Mouse (Mus musculus) erythroid progenitor cell, adult 5-6 weeks (primary cell): Measurements from ENCODE around the gene Gfpt2. TPM values are rescaled to one million over a fixed set of nuclear protein-coding genes. Genes with fewer than 3 reads are reported as not detected.
"Not testable (repeated sequence)": the region's sequence is repeated elsewhere in the genome, so short reads cannot be mapped to it uniquely, and the experiment has no call there.

ENCODE experiments used
- ATAC-seq: replicated peaks from 2 replicates; pipeline ENCODE4 v1.8.0; 2016; ENCODE audit warnings: moderate number of reproducible peaks, mild to moderate bottlenecking, moderate TSS enrichment, inconsistent platforms; ENCODE audit not compliant: poor library complexity, low FRiP score, severe bottlenecking
- total RNA-seq, 2 experiments: library from RNA; stranded (forward) in 1 of 2; stranded (reverse) in 1 of 2; fragments of 150-400 nt in 1 of 2; fragments of 186-747, 209-891 nt in 1 of 2; gene quantifications; 2 replicates each; pipeline versions ENCODE4 v1.2.3 to v1.2.4; 2015 to 2017; ENCODE audit warnings: low replicate concordance in 2 of 2

The Gfpt2 gene
- total RNA-seq (2015; ENCODE audit: low replicate concordance): 0.72 TPM in 1 of 2 replicates, not detected in the other
- total RNA-seq (2017; ENCODE audit: low replicate concordance): not detected in 2 replicates

DNA sequence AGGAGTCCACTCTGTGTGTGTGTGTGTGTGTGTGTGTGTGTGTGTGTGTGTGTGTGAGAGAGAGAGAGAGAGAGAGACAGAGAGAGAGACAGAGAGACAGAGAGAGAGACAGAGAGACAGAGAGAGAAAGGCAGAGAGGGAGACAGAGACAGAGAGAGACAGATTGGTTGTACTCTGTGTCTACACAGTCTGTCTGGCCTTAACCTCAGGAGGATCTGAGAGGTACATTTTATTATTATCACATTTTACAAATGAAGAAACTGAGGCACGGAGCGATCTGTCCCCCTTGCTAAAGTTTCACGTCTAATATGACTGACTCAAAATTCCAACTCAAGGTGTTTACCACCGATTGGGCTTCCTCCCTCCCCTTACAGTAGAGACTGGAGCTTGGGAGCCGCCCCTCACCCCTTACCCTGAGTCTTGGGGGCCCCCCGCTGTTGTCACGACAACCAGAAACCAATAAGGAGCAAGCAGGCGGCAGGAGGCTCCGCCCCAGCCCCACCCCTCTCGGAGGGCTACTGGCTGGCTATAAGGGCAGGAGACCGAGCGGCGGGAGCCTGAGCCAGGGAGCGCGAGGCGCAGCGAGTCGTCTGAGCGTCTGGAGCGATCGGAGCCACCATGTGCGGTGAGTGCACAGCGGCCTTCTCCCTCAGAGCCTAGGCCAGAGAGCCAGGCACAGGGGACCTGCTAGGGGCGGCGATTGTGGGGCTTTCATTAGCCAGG is at the start of gene Gfpt2:
Gene Gfpt2, plus strand, starts transcription at position 560 of the 723 bp plus-strand sequence.
- no peak for ATAC-seq

DNA sequence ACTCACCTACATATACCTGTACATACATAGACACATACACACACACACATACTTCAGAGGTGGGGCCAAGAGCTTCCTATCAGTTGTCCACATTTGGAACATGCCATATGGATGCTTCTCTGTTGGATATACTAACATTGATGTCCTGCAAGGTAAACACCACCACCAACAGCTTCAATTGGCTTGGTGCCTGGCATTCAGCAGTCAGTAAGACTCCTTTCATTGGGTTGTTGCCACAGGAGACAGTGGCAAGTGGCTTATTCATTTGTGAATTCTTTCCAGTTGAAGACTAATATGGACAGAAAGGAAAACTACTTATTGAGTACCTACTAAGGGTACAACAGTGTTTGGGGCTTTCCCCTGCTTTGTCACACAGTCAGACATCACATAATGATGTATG is 49.0 kb upstream of the Gfpt2 start:
- no peak for ATAC-seq

DNA sequence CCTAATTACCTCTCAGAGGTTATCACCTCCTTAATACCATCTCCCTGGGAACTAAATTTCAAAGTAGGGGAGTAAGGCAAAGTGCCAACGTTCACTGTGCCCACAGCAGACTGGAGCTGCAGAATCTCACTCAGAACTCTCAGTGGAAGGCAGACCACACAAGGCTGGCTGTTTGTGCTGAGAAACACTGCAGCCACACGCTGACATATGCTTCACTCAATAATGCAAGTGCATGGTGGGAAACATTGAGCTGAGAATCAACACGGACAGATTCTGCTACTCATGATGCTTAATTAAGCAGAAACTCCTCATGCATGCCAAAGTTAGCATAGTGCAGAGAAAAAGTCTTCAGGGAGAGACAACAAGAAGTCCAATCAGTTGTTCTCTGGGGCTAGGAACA is 48.1 kb upstream of the Gfpt2 start:
- no peak for ATAC-seq

DNA sequence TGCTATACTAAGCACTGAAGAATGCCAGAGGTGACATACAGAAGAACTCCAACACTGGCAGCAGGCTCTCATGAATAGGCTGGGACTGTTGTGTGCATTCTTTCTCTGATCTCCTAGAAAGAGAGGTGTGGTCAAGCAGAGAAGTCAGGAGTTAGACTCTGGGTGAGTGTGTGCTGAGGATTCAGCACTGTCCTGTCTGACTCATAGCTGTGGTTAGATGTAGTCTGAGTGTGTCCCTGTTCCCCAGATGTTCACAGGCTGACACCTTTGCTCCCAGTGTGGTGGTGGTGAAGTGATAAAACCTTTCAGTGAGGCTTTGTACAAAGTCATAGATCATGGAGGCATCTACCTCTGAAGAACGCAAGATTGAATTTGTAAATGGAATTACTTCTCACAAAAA is 47.2 kb upstream of the Gfpt2 start:
- ATAC-seq: no peak

DNA sequence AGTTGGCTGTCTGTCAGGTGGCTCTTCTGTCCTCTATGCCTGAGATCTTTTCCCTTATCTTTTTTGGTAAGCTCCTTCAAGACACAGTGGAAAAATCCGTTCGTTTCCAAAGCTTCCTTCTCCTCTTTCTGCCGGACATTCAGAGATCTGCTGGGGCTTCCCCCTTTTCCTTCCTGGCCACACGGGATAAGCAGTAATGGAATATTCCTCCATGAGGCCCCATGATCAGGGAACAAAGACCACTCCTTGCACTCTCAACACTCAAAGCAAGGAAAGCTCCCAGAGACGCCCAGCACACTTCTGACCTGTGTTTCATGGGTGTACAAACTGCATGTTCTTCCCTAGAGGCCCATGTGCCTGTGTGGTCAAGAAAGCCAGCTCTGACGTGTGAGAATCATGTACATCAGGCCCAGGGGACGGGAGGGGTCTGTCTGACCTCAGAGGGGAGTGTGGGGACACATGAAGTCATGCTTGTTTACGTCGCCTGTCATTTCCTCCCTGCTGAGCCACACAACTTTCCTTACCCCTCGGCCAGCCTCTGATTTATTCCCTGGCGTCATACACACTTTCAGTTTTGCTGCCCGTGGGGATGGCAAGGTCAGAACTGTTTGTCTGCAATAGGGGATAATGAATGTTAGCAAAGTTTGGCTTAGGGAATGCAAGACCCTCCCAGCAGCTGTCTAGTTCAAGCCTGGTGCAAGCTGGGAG is 38.9 kb upstream of the Gfpt2 start:
- no peak for ATAC-seq

DNA sequence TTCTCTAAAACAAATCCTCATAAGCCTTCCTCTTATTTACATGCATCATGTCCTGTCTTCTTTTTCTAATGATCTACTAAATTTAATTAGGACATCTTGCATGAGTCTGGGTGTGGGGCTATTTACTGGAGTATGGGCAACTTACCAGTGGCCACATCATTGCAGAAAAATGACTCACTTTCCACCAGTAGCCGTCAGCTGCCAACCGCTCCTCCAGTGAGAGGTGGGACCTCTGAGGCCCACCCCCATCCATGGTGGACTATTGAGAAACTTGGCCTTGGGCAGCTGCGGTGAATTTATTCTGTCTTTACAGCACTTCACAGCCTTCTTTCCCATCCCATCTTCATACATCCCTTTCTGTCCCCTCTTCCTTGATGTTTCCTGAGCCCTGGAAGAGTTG is 35.9 kb upstream of the Gfpt2 start:
- ATAC-seq: no peak

DNA sequence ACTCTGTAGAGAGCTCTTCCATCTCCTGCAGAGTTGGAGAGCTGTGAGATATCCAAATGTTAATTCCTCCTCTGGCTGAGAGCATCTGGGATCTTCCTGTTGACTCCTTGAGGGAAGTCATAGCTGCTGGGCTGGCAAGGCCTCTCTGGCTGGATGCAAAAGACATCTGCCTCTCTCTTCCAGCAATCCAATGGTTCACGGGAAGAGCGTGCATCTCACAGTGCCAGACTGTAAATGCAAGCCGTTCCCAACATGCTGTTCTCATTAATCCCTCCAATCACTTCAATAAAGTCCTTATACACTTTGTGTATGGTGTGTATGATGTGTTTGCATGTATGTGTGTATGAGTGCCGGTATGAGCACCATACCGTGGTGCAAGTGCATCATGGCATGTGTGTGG is 32.8 kb upstream of the Gfpt2 start:
- no peak for ATAC-seq

DNA sequence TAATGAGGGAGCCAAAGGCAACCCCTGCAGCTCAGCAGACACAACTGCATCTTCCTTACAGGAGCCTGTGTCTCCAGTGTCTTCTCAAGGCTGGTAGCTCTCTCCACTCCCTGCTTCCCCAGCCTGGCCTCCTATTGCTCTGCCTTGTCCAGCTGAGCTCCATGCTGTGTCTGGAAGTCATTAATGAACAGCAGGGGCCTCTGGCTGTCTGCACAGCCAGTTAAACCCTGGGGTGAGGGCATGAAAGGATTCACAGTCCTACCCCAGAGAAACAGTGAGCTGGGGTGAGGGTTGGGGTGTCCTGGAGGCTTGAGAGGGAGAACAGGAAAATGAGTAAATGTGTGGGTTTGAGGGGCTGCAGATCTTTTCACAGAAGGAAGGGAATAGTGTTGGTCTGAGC is 30.4 kb upstream of the Gfpt2 start:
- no peak for ATAC-seq

DNA sequence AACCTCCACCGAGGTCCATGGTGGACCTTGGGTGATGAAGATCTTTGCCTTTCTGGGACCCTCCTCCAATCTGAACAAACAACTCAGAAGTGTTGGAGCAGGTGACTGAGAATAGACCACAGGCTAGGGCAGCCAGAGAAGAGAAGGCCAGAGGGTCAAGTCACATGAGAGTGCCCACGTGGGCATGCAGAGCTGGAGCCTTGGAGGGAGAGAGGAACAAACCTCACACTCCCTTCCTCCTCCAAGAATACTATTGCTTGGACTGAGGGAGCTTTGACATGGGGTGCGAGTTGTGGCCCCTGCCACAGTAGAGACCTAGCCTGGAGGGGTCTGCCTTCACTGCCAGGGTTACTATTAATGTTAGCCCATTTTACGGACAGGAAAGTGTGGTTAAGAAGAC is 30.0 kb upstream of the Gfpt2 start:
- no peak for ATAC-seq

DNA sequence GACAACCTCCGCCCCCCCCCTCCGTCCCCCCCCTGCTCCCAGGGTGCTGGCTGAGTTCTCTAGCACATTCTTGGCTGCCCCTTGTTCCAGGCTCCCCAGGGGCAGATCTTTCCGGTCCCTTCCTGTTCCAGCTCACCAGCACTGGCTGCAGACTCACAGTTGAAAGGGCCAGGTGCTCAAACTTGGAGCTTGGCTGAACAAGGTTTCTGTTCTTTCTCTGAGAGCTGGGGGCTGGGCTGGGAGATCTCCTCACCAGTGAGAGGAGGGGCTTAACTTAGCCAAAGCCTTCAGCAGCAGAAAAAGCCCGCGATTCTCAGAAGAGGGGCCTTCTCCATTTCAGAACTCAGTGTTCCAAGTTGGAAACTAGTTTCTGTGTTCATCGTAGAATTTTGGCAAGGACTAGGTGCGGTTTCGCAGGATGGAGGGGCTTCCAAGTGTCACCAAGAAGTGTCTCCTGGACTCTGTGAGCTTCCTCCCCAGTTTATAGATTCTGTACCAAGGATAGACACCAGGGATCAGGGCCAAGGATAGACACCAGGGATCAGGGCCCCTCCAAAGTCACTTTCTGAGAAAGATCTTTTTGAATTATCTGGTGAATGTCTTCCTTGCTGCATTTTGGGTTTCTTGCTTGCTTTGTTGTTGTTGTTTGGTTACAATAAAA is 29.2 kb upstream of the Gfpt2 start:
- no peak for ATAC-seq

DNA sequence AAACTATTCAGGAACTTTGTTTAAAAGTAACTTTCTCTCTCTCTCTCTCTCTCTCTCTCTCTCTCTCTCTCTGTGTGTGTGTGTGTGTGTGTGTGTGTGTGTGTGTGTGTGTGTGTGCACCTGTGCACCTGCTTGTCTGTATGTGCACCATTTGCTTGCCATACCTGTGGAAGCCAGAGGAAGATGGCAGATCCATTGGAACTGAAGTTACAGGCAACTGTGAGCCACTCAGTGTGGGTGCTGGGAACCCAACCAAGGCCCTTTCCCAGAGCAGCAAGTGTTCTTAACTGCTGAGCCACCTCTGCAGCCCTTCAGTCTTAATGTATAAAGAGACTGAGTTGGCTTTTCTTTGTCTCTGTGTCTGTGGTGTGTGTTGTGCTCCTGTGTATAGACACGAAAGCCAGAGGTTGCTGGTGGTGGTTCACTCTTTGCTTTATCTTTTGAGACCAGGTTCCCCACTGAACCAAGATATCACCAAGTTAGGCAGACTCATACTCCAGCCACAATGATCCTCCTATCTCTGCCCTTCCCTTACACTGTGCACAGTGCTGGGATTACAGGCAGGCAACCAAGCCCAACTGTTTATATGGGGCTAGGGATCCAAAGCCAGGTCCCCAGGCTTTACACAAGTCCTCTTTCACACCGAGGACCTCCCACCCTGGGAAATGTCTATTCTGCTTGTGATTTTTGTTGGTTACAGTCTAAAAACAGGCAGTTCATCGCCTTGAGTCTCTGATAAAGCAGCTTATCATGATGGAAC is 28.4 kb upstream of the Gfpt2 start:
- ATAC-seq: no peak

DNA sequence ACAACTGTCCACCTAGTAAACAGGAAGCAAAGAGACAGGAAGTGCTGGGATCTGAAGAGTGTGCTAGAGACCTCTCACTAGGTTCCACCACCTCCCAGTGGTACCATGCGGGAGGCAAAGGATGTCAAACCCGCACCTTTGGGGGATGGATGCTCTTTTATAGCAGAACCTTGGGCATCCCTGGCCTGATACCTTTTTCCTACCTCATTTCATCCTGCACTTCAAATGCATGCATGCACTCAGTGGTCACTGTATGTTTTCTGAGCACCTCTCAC is 27.9 kb upstream of the Gfpt2 start:
- no peak for ATAC-seq

DNA sequence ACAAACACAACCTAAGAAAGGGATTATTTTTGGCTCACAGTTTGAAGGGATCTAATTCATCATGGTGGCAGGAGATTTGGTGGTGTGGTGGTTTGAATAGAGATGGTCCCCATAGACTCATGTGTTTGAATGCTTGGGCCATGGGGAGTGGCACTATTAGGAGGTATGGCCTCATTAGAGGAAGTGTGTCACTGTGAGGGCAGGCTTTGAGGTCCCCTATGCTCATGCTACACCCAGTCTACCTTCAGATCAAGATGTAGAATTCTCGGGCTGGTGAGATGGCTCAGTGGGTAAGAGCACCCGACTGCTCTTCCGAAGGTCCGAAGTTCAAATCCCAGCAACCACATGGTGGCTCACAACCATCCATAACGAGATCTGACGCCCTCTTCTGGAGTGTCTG is 26.5 kb upstream of the Gfpt2 start:
- not testable (repeated sequence) for ATAC-seq

DNA sequence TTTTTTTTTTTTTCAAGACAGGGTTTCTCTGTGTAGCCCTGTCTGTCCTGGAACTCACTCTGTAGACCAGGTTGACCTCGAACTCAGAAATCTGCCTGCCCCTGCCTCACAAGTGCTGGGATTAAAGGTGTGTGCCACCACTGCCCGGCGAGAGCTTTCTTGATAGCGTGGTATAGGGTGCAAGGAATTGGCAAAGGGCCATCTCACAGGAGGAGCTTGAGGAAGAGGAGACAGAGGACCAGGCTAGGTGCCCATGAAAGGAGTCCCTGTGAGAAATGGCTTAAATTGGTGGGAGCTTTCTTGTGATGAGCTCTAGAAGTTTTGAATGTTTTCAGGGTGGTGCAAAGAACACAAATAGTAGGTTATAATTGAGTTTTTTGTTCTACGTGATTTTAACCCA is 25.2 kb upstream of the Gfpt2 start:
- ATAC-seq: no peak

DNA sequence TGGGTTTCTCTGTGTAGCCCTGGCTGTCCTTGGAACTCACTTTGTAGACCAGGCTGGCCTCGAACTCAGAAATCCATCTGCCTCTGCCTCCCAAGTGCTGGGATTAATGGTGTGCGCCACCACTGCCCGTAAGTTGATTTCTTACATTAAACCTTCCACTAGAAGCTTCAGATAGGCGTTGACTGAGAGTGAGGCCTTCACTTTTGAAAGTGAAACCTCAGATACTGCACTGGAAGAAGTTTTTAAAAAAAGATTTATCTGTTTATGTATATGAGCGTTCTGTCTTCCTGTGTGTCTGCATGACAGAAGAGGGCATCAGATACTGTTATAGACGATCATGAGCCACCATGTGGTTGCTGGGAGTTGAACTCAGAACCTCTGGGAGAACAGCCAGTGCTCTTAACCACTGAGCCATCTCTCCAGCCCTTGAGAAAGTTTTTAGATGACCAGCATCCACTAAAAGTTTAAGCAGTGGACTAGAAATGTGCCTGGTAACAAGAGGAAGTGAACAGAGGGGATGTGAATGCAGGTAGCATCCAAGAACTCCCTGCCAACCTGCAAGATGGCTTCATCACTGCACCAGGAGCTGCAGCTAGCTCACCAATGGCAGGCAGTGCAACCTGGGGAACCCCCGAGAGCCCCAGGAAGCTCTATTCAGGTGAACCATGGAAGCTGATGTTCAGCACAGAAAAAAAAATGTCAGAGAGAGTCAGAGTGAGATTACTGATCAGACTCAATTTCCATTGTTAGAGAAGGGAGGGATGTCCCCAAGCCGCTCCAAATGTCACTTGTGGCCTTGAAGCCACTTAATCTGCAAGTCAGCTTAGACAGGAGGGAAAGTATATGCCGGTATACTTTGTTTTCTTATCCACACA is 23.1 kb upstream of the Gfpt2 start:
- ATAC-seq: no peak

DNA sequence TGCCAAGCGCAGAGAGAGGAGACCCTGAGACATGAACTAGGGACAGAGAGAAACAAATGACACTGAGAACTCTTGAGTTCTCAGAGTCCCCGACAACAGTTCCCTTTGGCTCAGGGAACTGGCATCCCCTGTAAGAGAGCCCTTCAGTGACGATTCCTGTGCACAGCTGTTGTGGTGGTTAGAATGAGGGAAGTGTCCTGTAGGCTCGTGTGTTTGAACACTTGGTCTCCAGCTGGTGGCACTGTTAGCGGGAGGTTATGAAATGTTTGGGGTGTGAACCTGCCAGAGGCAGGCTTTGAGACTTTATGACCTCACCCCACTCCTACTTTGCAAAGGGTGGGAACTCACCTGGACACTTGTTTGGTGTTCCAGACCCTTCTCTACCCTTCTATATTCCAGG is 21.7 kb upstream of the Gfpt2 start:
- no peak for ATAC-seq

DNA sequence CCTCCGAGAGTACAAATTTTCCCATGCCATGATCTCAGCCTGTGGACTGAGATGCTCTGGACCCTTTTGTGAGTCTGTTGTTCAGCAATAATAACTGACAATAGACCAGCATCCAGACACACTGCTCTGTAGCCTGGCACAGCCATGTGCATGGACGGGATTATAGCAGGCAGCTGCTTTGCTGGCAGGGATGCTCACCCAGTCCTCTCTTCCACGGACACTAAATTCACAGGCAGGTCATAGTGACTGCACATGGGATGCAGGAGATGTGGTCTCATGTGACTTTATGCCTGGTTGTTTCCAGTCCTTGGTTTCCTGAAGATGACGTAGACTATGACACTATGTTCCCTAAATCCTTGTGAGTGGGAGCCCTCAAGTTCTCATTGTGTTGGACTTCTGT is 19.1 kb upstream of the Gfpt2 start:
- ATAC-seq: no peak

DNA sequence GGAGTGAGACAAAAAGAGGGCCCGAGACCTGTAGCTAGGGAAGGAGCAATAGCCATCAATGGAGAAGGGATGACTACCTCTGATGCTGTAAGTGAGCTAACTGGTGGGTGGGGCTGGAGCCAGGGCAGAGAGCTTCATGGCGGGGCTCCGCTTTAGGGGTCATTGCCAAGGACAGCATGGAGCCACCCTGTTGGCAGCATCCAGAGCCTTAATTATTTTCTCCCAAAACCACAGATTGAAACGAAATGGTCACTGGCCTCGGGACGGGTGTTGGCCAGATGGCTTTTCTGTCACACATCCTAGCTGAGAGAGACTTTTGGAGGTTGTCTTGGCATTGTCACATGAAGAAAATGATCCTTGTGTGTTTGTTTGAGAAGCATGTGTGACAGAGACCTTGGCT is 15.1 kb upstream of the Gfpt2 start:
- no peak for ATAC-seq

DNA sequence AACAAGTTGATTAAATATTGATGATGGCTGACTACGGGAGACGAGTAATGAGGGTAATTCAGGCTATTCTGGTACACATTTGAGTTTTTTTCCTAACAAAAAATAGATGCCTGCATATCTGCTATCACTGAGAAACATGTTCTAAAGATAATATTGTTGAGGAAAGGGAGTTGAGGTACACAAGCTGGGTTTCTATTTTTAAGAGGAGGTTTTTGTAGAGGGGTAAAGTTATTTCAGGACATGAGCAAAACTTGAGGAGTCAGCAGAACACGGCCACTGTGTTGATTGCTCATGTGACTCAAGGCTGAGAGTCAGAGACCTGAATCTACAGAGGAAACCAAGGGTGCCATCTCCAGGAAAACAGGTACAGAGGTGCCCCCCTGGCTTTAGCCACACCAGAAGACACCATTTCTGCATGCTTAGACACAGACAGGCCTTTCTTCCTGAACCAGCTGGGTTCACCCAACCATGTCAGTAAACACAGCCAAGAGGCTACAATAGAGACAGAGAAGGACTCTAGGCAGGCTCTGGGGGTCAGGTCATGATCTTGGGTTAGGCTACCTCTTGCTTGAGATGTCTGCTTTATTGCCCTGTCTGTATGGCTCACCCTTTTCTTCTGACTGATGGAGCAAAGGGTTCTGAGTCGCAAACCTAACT is 13.7 kb upstream of the Gfpt2 start:
- ATAC-seq: no peak
